Mouse (Mus musculus) right cerebral cortex, postnatal 10 days (tissue): Measurements from ENCODE around the gene Fgfr2.

Experiments used
- DNase-seq, 2 experiments: peaks; one replicate each; pipeline ENCODE4 v3.0.0; 2021; ENCODE audit warnings: low spot score in 2 of 2

Gene Fgfr2

DNA sequence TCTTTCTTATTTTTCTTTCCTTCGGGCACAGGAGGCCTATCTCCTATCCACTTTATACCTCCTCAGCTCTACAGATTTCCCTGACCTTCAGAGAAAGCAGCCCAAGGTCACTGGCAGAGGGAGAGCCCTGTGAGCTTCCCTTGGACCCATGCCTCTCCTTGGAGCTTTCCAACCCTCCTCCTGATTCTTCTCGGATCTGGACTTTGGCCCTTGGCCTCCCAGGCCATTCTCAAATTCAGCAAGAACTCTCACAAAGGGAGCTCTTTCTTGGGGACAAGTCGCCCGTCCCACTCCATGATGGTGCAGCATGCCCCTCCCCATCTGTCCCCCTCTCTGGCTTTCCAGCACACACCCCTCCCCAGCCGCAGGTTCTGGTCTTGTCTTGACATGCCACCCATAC, 2172.1 kb downstream of the Fgfr2 start:
- peak in 1 of 2 experiments; percentile 49 for DNase-seq

- no peak for DNase-seq
These were observed 2172.7 kb downstream of the Fgfr2 start for GRCm38 (mm10) chr7:130950482-130950881.

DNA sequence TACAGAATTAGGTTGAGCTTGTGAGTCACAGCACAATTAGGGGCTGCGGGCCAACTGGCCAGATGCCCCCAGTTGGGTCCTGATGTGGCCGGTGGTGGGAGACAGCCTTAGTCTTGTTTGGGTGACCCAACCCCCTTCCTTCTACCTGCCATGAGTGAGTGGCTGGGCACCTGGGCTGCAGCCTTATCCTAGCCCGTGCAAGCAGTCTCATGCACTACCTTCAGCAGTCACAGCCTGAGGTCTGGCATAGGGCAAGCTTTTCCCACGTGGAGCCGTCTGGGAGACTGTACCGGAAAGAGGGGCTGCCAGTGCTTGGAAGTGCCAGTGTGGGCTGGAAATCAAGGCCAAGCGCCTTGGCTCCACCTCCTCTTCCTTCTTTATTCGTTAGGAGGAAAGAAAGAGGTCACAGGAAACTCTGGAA, 2173.8 kb downstream of the Fgfr2 start:
- DNase-seq, result peak; percentile 76 to 79

DNA sequence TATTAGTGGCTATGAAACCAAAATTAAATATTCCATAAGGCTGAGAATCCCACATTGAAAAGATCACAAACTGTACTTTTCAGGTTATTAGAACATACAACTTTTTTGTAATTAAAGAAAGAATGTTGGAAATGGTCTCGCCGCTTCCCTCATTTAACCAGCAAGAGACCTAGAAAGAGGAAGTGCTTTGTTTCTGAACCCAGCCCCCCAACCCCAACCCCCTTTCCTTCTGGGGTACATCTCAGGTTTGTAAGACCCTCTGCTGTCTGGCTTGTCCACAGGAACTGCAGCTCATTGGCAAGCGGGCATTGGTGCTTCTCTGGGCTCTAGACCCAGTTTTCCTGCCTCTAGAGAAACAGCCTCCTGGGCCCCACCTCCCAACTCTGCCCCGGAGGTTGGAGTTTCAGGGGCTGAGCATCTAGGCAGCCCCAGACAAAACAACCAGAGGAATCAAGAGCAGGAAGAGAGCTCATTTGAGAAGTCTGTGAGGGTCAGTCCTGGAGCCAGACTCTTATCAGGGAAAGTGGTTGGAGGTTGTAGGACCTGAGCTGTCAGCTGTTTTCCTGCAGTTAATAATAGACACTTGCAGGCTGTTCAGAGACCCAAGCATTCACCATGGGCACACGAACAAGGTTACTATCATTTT, 2174.5 kb downstream of the Fgfr2 start:
- DNase-seq, result peak in 1 of 2 experiments; percentile 47

- no peak for DNase-seq
These were observed 2176.8 kb downstream of the Fgfr2 start for GRCm38 (mm10) chr7:130946303-130946702.

- no peak for DNase-seq
These were observed 2177.4 kb downstream of the Fgfr2 start for GRCm38 (mm10) chr7:130945730-130946129.

DNA sequence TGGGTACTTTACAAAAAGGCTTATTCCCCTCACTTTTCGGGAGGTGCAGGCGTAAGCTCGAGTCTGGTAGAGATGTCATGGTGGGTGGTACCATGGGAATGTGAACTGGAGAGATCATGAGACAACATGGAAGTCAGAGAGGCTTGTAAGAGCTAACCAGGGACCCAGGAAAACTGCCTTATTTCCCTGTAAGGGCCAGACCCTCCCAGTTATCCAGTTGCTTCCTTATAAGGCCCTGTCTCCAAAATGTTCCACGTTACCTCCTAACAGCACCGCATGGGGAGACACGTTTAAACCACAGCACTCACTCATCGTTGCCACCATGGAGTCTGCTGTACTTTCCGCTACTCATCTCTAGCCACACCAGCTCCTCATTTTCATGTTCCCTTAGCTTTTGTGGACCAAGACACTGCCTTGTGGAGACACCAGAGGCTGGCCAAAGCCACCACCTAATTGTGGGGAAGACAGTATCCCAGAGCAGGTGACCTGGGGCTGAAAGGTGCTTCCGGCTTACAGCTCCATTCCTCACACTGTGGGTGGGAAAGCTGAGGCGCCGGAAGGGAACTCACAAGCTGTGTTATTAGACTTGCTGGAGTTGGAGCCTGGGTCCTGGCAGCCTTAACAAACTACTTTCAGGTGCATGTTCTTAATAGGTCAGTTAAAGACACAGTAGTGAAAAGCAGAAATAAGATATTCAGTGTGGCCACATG, 2178.2 kb downstream of the Fgfr2 start:
- DNase-seq, result no peak

DNA sequence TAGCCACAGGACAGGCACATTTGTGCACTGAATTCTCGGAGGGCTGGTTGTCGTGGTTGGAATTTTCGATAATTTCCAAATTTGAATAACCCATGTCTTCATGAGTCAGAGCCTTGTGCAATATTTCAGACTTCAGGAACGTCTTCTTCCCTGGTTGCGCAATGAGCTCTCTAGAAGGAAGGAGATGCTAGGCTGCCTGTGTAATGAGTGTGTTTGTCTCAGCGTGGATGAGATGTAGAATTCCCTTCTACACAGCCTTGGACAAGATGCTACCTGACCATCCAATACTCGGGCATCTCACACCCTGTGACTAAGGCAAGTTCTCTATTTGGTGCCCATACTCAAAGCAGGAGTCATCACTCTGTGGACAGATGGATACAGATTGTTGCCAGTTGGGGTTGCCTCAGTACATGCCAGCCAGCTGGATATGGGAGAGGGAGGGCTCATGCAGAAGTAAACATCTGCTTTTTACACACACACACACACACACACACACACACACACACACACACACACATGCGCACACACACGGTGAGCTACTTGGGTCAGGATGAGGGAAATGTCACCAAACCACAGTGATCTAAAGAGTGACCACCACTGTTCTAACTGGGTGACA, 2179.8 kb downstream of the Fgfr2 start:
- DNase-seq, result no peak

DNA sequence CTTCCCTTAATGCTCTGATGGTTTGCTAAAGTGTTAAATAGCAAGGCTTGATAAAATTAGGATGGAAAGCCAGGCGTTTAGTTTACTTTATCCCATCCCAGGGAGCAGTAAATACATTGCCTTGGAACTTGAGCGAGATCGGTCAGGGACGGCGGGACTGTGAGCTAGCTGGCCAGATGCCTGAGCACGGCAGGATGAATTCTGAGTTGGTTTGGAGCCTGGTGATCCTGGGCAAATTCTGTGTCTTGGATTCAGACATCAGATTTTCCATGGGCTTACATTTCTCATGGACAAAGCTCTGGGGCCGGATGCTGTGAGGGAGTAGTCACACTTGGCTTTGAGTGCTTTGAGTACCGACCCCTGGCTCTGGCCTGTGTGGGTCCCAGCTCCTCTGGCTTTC, 2182.4 kb downstream of the Fgfr2 start:
- no peak for DNase-seq

GRCm38 (mm10) chr7:130938896-130939295, 2184.3 kb downstream of the Fgfr2 start:
- no peak for DNase-seq

- no peak for DNase-seq
These were observed 2185.1 kb downstream of the Fgfr2 start for GRCm38 (mm10) chr7:130938005-130938404.

GRCm38 (mm10) chr7:130937266-130937841, 2185.8 kb downstream of the Fgfr2 start:
- DNase-seq, result peak; percentile 43 to 47

GRCm38 (mm10) chr7:130936472-130936951, 2186.6 kb downstream of the Fgfr2 start:
- no peak for DNase-seq

GRCm38 (mm10) chr7:130935793-130936471, 2187.2 kb downstream of the Fgfr2 start, which contains the start of gene Htra1:
TSS of gene Htra1 (plus strand) at chr7:130936111.
- DNase-seq, result peak; percentile 87 to 90

GRCm38 (mm10) chr7:130935421-130935792, 2187.7 kb downstream of the Fgfr2 start:
- DNase-seq, result no peak

DNA sequence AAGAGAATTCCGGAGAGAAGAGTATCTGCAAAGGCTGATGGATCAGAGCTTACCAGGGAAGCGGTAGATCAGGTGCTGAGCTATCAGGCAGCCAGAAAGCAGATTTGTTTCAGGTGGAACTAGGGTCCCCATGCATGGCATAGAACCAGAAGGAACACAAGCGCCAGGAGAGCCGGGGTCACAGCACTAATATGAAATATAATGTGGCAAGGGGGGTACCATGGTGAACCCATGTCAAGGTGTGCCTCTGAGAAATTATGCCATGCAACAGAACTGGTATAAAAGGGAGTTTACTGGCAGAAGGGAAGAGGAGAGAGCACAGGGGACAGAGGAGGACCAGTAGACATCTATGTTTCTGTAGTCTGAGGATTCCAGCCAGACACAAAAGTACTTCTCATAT, 2188.5 kb downstream of the Fgfr2 start:
- no peak for DNase-seq

GRCm38 (mm10) chr7:130932921-130933320, 2190.2 kb downstream of the Fgfr2 start:
- DNase-seq, result no peak

DNA sequence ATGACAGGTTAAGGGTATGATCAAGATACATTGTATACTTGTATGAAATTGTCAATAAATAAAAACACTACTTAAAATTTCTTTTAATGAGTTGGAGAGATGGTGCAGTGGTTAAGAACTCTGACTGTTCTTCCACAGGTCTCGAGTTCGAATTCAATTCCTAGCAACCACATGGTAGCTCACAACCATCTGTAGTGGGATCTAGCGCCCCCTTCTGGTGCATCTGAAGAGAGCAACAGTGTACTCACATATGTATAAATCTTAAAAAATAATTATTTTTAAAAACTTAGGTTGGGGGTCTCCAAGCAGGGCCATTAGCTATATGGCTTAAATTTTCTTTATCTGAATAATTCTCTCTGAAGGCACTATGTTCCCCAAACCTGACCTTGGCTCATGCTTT, 2192.7 kb downstream of the Fgfr2 start:
- no peak for DNase-seq

DNA sequence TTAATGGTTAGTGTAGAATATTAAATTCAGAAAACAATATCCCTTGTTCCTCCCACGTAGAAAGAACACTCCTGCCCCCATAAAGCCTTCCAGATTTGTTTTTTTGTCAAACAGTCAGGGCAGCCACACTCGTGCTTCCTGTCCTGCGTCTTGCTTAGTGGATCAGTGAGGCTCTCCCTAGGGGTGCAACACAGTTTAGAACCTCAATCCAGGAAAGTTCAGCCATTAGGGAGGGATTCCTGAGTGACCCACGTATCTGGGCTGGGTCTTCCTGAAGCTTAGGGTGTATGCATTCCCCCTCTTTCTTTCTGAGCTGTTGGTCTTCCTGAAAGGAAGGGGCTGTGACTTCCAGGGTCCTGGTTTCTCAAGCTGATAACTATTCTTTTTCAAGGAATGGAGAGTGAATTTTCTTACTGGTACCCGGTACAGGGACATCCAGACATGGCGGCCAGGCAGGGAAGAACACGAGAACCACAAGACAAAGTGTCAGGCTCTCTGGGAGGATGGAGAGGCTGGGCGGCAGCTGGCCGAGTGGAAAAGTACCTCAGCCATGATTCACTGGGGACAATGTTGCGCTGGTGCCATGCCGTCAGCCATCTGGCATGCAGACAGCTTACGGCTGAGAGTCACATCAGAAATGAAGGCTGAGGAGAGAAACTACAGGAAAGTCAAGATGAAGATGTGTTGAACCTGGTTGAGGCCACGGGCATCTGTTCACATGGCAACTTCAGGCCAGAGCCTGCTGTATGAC, 2200.0 kb downstream of the Fgfr2 start:
- no peak for DNase-seq

- peak; percentile 41 to 48 for DNase-seq
These were observed 2204.9 kb downstream of the Fgfr2 start for GRCm38 (mm10) chr7:130918260-130918659.
